Mouse (Mus musculus): Measurements from ENCODE around the gene Picalm. TPM values are rescaled to one million over a fixed set of nuclear protein-coding genes. Genes with fewer than 3 reads are reported as not detected.

Gene Picalm
- polyA plus RNA-seq, 1 experiment, result 47.2 TPM

GRCm38 (mm10) chr7:90136736-90137135 lies 6.7 kb downstream of the Picalm start:
- no peak overlapping the region for H3ac ChIP-seq (ENCODE audit: control insufficient read depth, insufficient read length, low read depth)
- peaks cover 100% of the 10 kb centered on the region for H3K79me2 ChIP-seq (ENCODE audit: control insufficient read depth, insufficient read depth)
- no peak for TF ChIP-seq CEBPB (IDR thresholded peaks at IDR 0.05; ENCODE audit: low read depth)
- no peak for TF ChIP-seq MYOG (IDR thresholded peaks at IDR 0.05; ENCODE audit: control insufficient read depth, extremely low read depth, insufficient read length)
- TF ChIP-seq USF1 (IDR thresholded peaks at IDR 0.05; ENCODE audit: low read depth), result no peak
- TF ChIP-seq FOSL1 (IDR thresholded peaks at IDR 0.05; ENCODE audit: insufficient read depth, low read length, poor library complexity, severe bottlenecking), result no peak
- TF ChIP-seq MYOD1 (IDR thresholded peaks at IDR 0.05; ENCODE audit: control insufficient read depth, insufficient read length, low read depth), result no peak
- no peak for TF ChIP-seq CTCF (IDR thresholded peaks at IDR 0.05; ENCODE audit: control insufficient read depth, insufficient read depth, insufficient read length)
- TF ChIP-seq MAX (IDR thresholded peaks at IDR 0.05), result no peak
- no peak overlapping the region for H3K4me3 ChIP-seq (ENCODE audit: insufficient read depth, poor library complexity, severe bottlenecking)
- H3K36me3 ChIP-seq (ENCODE audit: control insufficient read depth, insufficient read depth), result no peaks in the 10 kb centered on the region
- no peaks in the 10 kb centered on the region for H3K27me3 ChIP-seq (ENCODE audit: control insufficient read depth, insufficient read depth, insufficient read length)
- H3K79me3 ChIP-seq (ENCODE audit: low read depth), result peaks cover 96% of the 10 kb centered on the region

- Histone ChIP-seq H3K36me3 (ENCODE audit: control insufficient read depth, insufficient read depth) (no peaks in the 10 kb centered on the region), H3K4me3 (ENCODE audit: insufficient read depth, poor library complexity, severe bottlenecking) (no peak overlapping the region), H3K79me3 (ENCODE audit: low read depth) (peaks cover 96% of the 10 kb centered on the region), H3K27me3 (ENCODE audit: control insufficient read depth, insufficient read depth, insufficient read length) (no peaks in the 10 kb centered on the region), H3K79me2 (ENCODE audit: control insufficient read depth, insufficient read depth) (peaks cover 100% of the 10 kb centered on the region), H3ac (ENCODE audit: control insufficient read depth, insufficient read length, low read depth) (no peak overlapping the region)
- TF ChIP-seq FOSL1 (IDR thresholded peaks at IDR 0.05; ENCODE audit: insufficient read depth, low read length, poor library complexity, severe bottlenecking) (no peak), MYOD1 (IDR thresholded peaks at IDR 0.05; ENCODE audit: control insufficient read depth, insufficient read length, low read depth) (no peak), CTCF (IDR thresholded peaks at IDR 0.05; ENCODE audit: control insufficient read depth, insufficient read depth, insufficient read length) (no peak)
Measured at GRCm38 (mm10) chr7:90138359-90138758, 8.3 kb downstream of the Picalm start.

GRCm38 (mm10) chr7:90140290-90140689 lies 10.3 kb downstream of the Picalm start:
- H3K79me3 ChIP-seq (ENCODE audit: low read depth), result peaks cover 96% of the 10 kb centered on the region
- no peak overlapping the region for H3K4me3 ChIP-seq (ENCODE audit: insufficient read depth, poor library complexity, severe bottlenecking)
- H3ac ChIP-seq (ENCODE audit: control insufficient read depth, insufficient read length, low read depth), result no peak overlapping the region
- H3K79me2 ChIP-seq (ENCODE audit: control insufficient read depth, insufficient read depth), result peaks cover 100% of the 10 kb centered on the region
- TF ChIP-seq MAX (IDR thresholded peaks at IDR 0.05) (no peak), MYOG (IDR thresholded peaks at IDR 0.05; ENCODE audit: control insufficient read depth, extremely low read depth, insufficient read length) (no peak), FOSL1 (IDR thresholded peaks at IDR 0.05; ENCODE audit: insufficient read depth, low read length, poor library complexity, severe bottlenecking) (no peak), MYOD1 (IDR thresholded peaks at IDR 0.05; ENCODE audit: control insufficient read depth, insufficient read length, low read depth) (no peak), CTCF (IDR thresholded peaks at IDR 0.05; ENCODE audit: control insufficient read depth, insufficient read depth, insufficient read length) (no peak), CEBPB (IDR thresholded peaks at IDR 0.05; ENCODE audit: low read depth) (no peak), USF1 (IDR thresholded peaks at IDR 0.05; ENCODE audit: low read depth) (no peak)
- no peaks in the 10 kb centered on the region for H3K27me3 ChIP-seq (ENCODE audit: control insufficient read depth, insufficient read depth, insufficient read length)
- no peaks in the 10 kb centered on the region for H3K36me3 ChIP-seq (ENCODE audit: control insufficient read depth, insufficient read depth)

- H3K79me3 ChIP-seq (ENCODE audit: low read depth), result peaks cover 97% of the 10 kb centered on the region
- no peak overlapping the region for H3ac ChIP-seq (ENCODE audit: control insufficient read depth, insufficient read length, low read depth)
- H3K27me3 ChIP-seq (ENCODE audit: control insufficient read depth, insufficient read depth, insufficient read length), result no peaks in the 10 kb centered on the region
- H3K79me2 ChIP-seq (ENCODE audit: control insufficient read depth, insufficient read depth), result peaks cover 100% of the 10 kb centered on the region
- no peak overlapping the region for H3K4me3 ChIP-seq (ENCODE audit: insufficient read depth, poor library complexity, severe bottlenecking)
- TF ChIP-seq MYOG (IDR thresholded peaks at IDR 0.05; ENCODE audit: control insufficient read depth, extremely low read depth, insufficient read length), result no peak
- TF ChIP-seq CTCF (IDR thresholded peaks at IDR 0.05; ENCODE audit: control insufficient read depth, insufficient read depth, insufficient read length), result no peak
- no peak for TF ChIP-seq MYOD1 (IDR thresholded peaks at IDR 0.05; ENCODE audit: control insufficient read depth, insufficient read length, low read depth)
- TF ChIP-seq MAX (IDR thresholded peaks at IDR 0.05), result no peak
- no peak for TF ChIP-seq CEBPB (IDR thresholded peaks at IDR 0.05; ENCODE audit: low read depth)
- no peak for TF ChIP-seq USF1 (IDR thresholded peaks at IDR 0.05; ENCODE audit: low read depth)
- no peak for TF ChIP-seq FOSL1 (IDR thresholded peaks at IDR 0.05; ENCODE audit: insufficient read depth, low read length, poor library complexity, severe bottlenecking)
- H3K36me3 ChIP-seq (ENCODE audit: control insufficient read depth, insufficient read depth), result no peaks in the 10 kb centered on the region
Measured at GRCm38 (mm10) chr7:90144275-90144674, 14.3 kb downstream of the Picalm start.

GRCm38 (mm10) chr7:90144971-90145370 lies 15.0 kb downstream of the Picalm start:
- Histone ChIP-seq H3K27me3 (ENCODE audit: control insufficient read depth, insufficient read depth, insufficient read length) (no peaks in the 10 kb centered on the region), H3K79me2 (ENCODE audit: control insufficient read depth, insufficient read depth) (peaks cover 100% of the 10 kb centered on the region), H3K4me3 (ENCODE audit: insufficient read depth, poor library complexity, severe bottlenecking) (no peak overlapping the region), H3K79me3 (ENCODE audit: low read depth) (peaks cover 95% of the 10 kb centered on the region), H3ac (ENCODE audit: control insufficient read depth, insufficient read length, low read depth) (no peak overlapping the region), H3K36me3 (ENCODE audit: control insufficient read depth, insufficient read depth) (no peaks in the 10 kb centered on the region)
- TF ChIP-seq FOSL1 (IDR thresholded peaks at IDR 0.05; ENCODE audit: insufficient read depth, low read length, poor library complexity, severe bottlenecking) (no peak), CEBPB (IDR thresholded peaks at IDR 0.05; ENCODE audit: low read depth) (no peak), MYOG (IDR thresholded peaks at IDR 0.05; ENCODE audit: control insufficient read depth, extremely low read depth, insufficient read length) (no peak), USF1 (IDR thresholded peaks at IDR 0.05; ENCODE audit: low read depth) (no peak), MAX (IDR thresholded peaks at IDR 0.05) (no peak), MYOD1 (IDR thresholded peaks at IDR 0.05; ENCODE audit: control insufficient read depth, insufficient read length, low read depth) (no peak), CTCF (IDR thresholded peaks at IDR 0.05; ENCODE audit: control insufficient read depth, insufficient read depth, insufficient read length) (no peak)

GRCm38 (mm10) chr7:90145376-90145775 lies 15.4 kb downstream of the Picalm start:
- Histone ChIP-seq H3ac (ENCODE audit: control insufficient read depth, insufficient read length, low read depth) (no peak overlapping the region), H3K79me3 (ENCODE audit: low read depth) (peaks cover 95% of the 10 kb centered on the region), H3K36me3 (ENCODE audit: control insufficient read depth, insufficient read depth) (no peaks in the 10 kb centered on the region), H3K4me3 (ENCODE audit: insufficient read depth, poor library complexity, severe bottlenecking) (no peak overlapping the region), H3K79me2 (ENCODE audit: control insufficient read depth, insufficient read depth) (peaks cover 100% of the 10 kb centered on the region), H3K27me3 (ENCODE audit: control insufficient read depth, insufficient read depth, insufficient read length) (no peaks in the 10 kb centered on the region)
- TF ChIP-seq FOSL1 (IDR thresholded peaks at IDR 0.05; ENCODE audit: insufficient read depth, low read length, poor library complexity, severe bottlenecking) (no peak), CTCF (IDR thresholded peaks at IDR 0.05; ENCODE audit: control insufficient read depth, insufficient read depth, insufficient read length) (no peak), MAX (IDR thresholded peaks at IDR 0.05) (no peak), MYOG (IDR thresholded peaks at IDR 0.05; ENCODE audit: control insufficient read depth, extremely low read depth, insufficient read length) (no peak), USF1 (IDR thresholded peaks at IDR 0.05; ENCODE audit: low read depth) (no peak), MYOD1 (IDR thresholded peaks at IDR 0.05; ENCODE audit: control insufficient read depth, insufficient read length, low read depth) (no peak), CEBPB (IDR thresholded peaks at IDR 0.05; ENCODE audit: low read depth) (no peak)

Data from C2C12 (cell line).